ENCODE assay signal across 8 mouse cellular contexts in genomic region chr2:24950189-24950535, GRCm38 (mm10). TPM values are rescaled to one million over a fixed set of nuclear protein-coding genes. Genes with fewer than 3 reads are reported as not detected.
DNase-seq lines count a peak whose midpoint lies in the region; ATAC-seq and TF ChIP-seq lines count a peak whose summit lies in the region.

No protein-coding gene starts in this region.

- peaks cover 5% of the 10 kb centered on the region for H3K4me1 ChIP-seq in cerebellum, adult 2 months (ENCODE audit: control insufficient read depth, insufficient read depth, low read length)
- peaks cover 2% of the 10 kb centered on the region; the same call in 1 of the 2 replicates for H3K4me1 ChIP-seq in embryonic facial prominence, embryonic 11.5 days (ENCODE audit: control insufficient read depth, insufficient read depth, low read length)
- H3K4me1 ChIP-seq in midbrain, embryonic 14.5 days (ENCODE audit: control insufficient read depth, insufficient read depth, low read length): peaks cover 13% of the 10 kb centered on the region

- H3K27ac ChIP-seq in cerebellum, adult 2 months (ENCODE audit: insufficient read depth, low read length): no peak overlapping the region
- H3K27ac ChIP-seq in embryonic facial prominence, embryonic 11.5 days (replicated peaks; ENCODE audit: low read depth, low read length): no peak overlapping the region; the same call in 1 of the 2 replicates
- peak overlapping the region; percentile 67 for H3K27ac ChIP-seq in midbrain, embryonic 14.5 days (replicated peaks; ENCODE audit: low read depth, low read length)

- H3K4me3 ChIP-seq in cerebellum, adult 2 months (replicated peaks; ENCODE audit: insufficient read depth, low read depth, low read length): peak overlapping the region; percentile 76
- H3K4me3 ChIP-seq in embryonic facial prominence, embryonic 11.5 days (ENCODE audit: low read depth, low read length): peak overlapping the region; percentile 91
- peak overlapping the region; percentile 96 for H3K4me3 ChIP-seq in midbrain, embryonic 14.5 days (replicated peaks; ENCODE audit: low read depth, low read length)

- H3K4me2 ChIP-seq in embryonic facial prominence, embryonic 11.5 days (ENCODE audit: low read depth, low read length): peak overlapping the region; percentile 88
- peak overlapping the region; percentile 97 for H3K4me2 ChIP-seq in midbrain, embryonic 14.5 days (ENCODE audit: low read length)

- H3K36me3 ChIP-seq in embryonic facial prominence, embryonic 11.5 days (replicated peaks; ENCODE audit: control insufficient read depth, insufficient read depth, low read depth, low read length): no peaks in the 10 kb centered on the region; the same call in none of the 2 replicates
- peaks cover 34% of the 10 kb centered on the region for H3K36me3 ChIP-seq in midbrain, embryonic 14.5 days (ENCODE audit: control insufficient read depth, insufficient read depth, low read length)

- WGBS in cerebellum, adult 2 months: under 1% methylated on average over 31 of the region's 31 CpGs
- 0% methylated on average over 31 of the region's 31 CpGs for WGBS in embryonic facial prominence, embryonic 11.5 days
- WGBS in midbrain, embryonic 14.5 days: 0% methylated on average over 31 of the region's 31 CpGs

- no peaks in the 10 kb centered on the region for H3K9me3 ChIP-seq in embryonic facial prominence, embryonic 11.5 days (replicated peaks; ENCODE audit: control insufficient read depth, low read length)
- H3K9me3 ChIP-seq in midbrain, embryonic 14.5 days (ENCODE audit: control insufficient read depth, low read length): no peaks in the 10 kb centered on the region

- ATAC-seq in cerebellum, adult (ENCODE audit: insufficient number of reproducible peaks, low FRiP score, low TSS enrichment): no peak
- ATAC-seq in embryonic facial prominence, embryonic 11.5 days (replicated peaks; ENCODE audit: insufficient number of reproducible peaks, low FRiP score, low TSS enrichment, low read depth): no peak
- ATAC-seq in inflammation-experienced regulatory T-cells, adult 6 months: peak; percentile 13
- ATAC-seq in midbrain, embryonic 14.5 days (ENCODE audit: low FRiP score, low TSS enrichment): no peak

- no peak for TF ChIP-seq CTCF in cerebellum, adult 2 months (IDR thresholded peaks at IDR 0.05; ENCODE audit: borderline replicate concordance, insufficient read depth, low read depth, low read length)

- H3K9ac ChIP-seq in embryonic facial prominence, embryonic 11.5 days (replicated peaks; ENCODE audit: low read length): peak overlapping the region; percentile 81
- H3K9ac ChIP-seq in midbrain, embryonic 14.5 days (replicated peaks; ENCODE audit: low read length): peak overlapping the region; percentile 84

- intact Hi-C loops in left cerebral cortex, postnatal 14 days (cut with DNase I): no loop called here

- peak in 1 of 2 experiments; percentile 25 for DNase-seq in cerebellum, adult 2 months
- DNase-seq in 3134 (ENCODE audit: extremely low read depth, insufficient read length, low spot score): peak; percentile 57
- DNase-seq in embryonic facial prominence, embryonic 11.5 days (ENCODE audit: low spot score): peak; percentile 28
- peak; percentile 49 for DNase-seq in midbrain, embryonic 14.5 days
- DNase-seq in layer of hippocampus, adult 9-11 months: no peak
- no peak for DNase-seq in left cerebral cortex, postnatal 14 days (ENCODE audit: low spot score in 2 of 2)

- H3K27me3 ChIP-seq in cerebellum, adult 2 months (ENCODE audit: control insufficient read depth, insufficient read depth, low read length): no peaks in the 10 kb centered on the region
- H3K27me3 ChIP-seq in embryonic facial prominence, embryonic 11.5 days (ENCODE audit: control insufficient read depth, insufficient read depth, low read length): no peaks in the 10 kb centered on the region
- no peaks in the 10 kb centered on the region for H3K27me3 ChIP-seq in midbrain, embryonic 14.5 days (ENCODE audit: control insufficient read depth, insufficient read depth, low read length)

- TF ChIP-seq POLR2A in cerebellum, adult 2 months (IDR thresholded peaks at IDR 0.05; ENCODE audit: borderline replicate concordance, insufficient read depth, low read length): no peak

RNA-seq across cellular contexts. Expression of gene Zmynd19, which starts 0.6 kb away (rescaled TPM):
- polyA plus RNA-seq in cerebellum, adult 2 months (2012; rRNA removed): 18.2 and 19.5 TPM in 2 replicates
- 27.6 and 29.8 TPM in 2 replicates for polyA plus RNA-seq in embryonic facial prominence, embryonic 11.5 days (2014; fragmentation: Nextera tagmentation; extraction: Ambion mirVana)
- polyA plus RNA-seq in inflammation-experienced regulatory T-cells, adult 6 months (2017; shearing (Covaris generic)): 1 to 10 TPM in 2 of 3 experiments, under 1 TPM in 1; 0.87 to 2.7 (median 1.2) TPM
- 20.9 and 31.4 TPM in 2 replicates for polyA plus RNA-seq in midbrain, embryonic 14.5 days (2014; fragmentation: Nextera tagmentation; extraction: Ambion mirVana)
- 10 to 100 TPM; 38.0 to 40.9 TPM for total RNA-seq in left cerebral cortex, postnatal 14 days (2021)

RNA-seq across cellular contexts. Expression of gene Dph7, which starts 12.0 kb away (rescaled TPM):
- polyA plus RNA-seq in cerebellum, adult 2 months (2012; rRNA removed): 34.3 and 39.7 TPM in 2 replicates
- 33.4 and 33.8 TPM in 2 replicates for polyA plus RNA-seq in embryonic facial prominence, embryonic 11.5 days (2014; fragmentation: Nextera tagmentation; extraction: Ambion mirVana)
- 10 to 100 TPM; 21.5 to 42.4 (median 41.8) TPM for polyA plus RNA-seq in inflammation-experienced regulatory T-cells, adult 6 months (2017; shearing (Covaris generic))
- 36.1 and 37.9 TPM in 2 replicates for polyA plus RNA-seq in midbrain, embryonic 14.5 days (2014; fragmentation: Nextera tagmentation; extraction: Ambion mirVana)
- total RNA-seq in left cerebral cortex, postnatal 14 days (2021): 10 to 100 TPM; 27.7 to 30.9 TPM

RNA-seq across cellular contexts. Expression of gene Arrdc1, which starts 15.1 kb away (rescaled TPM):
- polyA plus RNA-seq in cerebellum, adult 2 months (2012; rRNA removed): 46.7 and 47.2 TPM in 2 replicates
- polyA plus RNA-seq in embryonic facial prominence, embryonic 11.5 days (2014; fragmentation: Nextera tagmentation; extraction: Ambion mirVana): 10.7 and 15.9 TPM in 2 replicates
- polyA plus RNA-seq in inflammation-experienced regulatory T-cells, adult 6 months (2017; shearing (Covaris generic)): 100 to 1,000 TPM; 168 to 273 (median 211) TPM
- polyA plus RNA-seq in midbrain, embryonic 14.5 days (2014; fragmentation: Nextera tagmentation; extraction: Ambion mirVana): 21.8 and 24.9 TPM in 2 replicates
- total RNA-seq in left cerebral cortex, postnatal 14 days (2021): 10 to 100 TPM; 15.2 to 19.0 TPM

RNA-seq across cellular contexts. Expression of gene Mrpl41, which starts 24.7 kb away (rescaled TPM):
- polyA plus RNA-seq in cerebellum, adult 2 months (2012; rRNA removed): 137 and 140 TPM in 2 replicates
- polyA plus RNA-seq in embryonic facial prominence, embryonic 11.5 days (2014; fragmentation: Nextera tagmentation; extraction: Ambion mirVana): 153 and 163 TPM in 2 replicates
- 100 to 1,000 TPM in 2 of 3 experiments, 10 to 100 TPM in 1; 98.7 to 106 (median 103) TPM for polyA plus RNA-seq in inflammation-experienced regulatory T-cells, adult 6 months (2017; shearing (Covaris generic))
- polyA plus RNA-seq in midbrain, embryonic 14.5 days (2014; fragmentation: Nextera tagmentation; extraction: Ambion mirVana): 160 and 178 TPM in 2 replicates
- total RNA-seq in left cerebral cortex, postnatal 14 days (2021): 10 to 100 TPM; 85.4 to 96.4 TPM

RNA-seq across cellular contexts. Expression of gene Pnpla7, which starts 25.7 kb away (rescaled TPM):
- polyA plus RNA-seq in cerebellum, adult 2 months (2012; rRNA removed): 16.0 and 17.8 TPM in 2 replicates
- 4.7 and 6.2 TPM in 2 replicates for polyA plus RNA-seq in embryonic facial prominence, embryonic 11.5 days (2014; fragmentation: Nextera tagmentation; extraction: Ambion mirVana)
- 10 to 100 TPM; 50.7 to 80.7 (median 77.0) TPM for polyA plus RNA-seq in inflammation-experienced regulatory T-cells, adult 6 months (2017; shearing (Covaris generic))
- 2.3 and 4.4 TPM in 2 replicates for polyA plus RNA-seq in midbrain, embryonic 14.5 days (2014; fragmentation: Nextera tagmentation; extraction: Ambion mirVana)
- 10 to 100 TPM; 10.6 to 13.4 TPM for total RNA-seq in left cerebral cortex, postnatal 14 days (2021)

Comparison
In these comparisons a context has a peak if more than half of its experiments do, and no peak if none do; other contexts are left out.
1. DNase-seq: peak in 3134 (single experiment), embryonic facial prominence, embryonic 11.5 days (single experiment) and midbrain, embryonic 14.5 days (single experiment); none in layer of hippocampus, adult 9-11 months (single experiment) and left cerebral cortex, postnatal 14 days (0 of 2).
2. Peak in every context shown above with its lines, with median percentiles within 50 percentile points of each other: H3K4me3 ChIP-seq.